Mouse (Mus musculus) lung, embryonic 15.5 days (tissue): ENCODE measurements around the gene Ccdc169. TPM values are rescaled to one million over a fixed set of nuclear protein-coding genes. Genes with fewer than 3 reads are reported as not detected.

ENCODE experiments used
- ATAC-seq: fragments of 200-750 bp; cut with Nextera tagmentation; 2 replicates; pipeline ENCODE4 v1.8.0; 2017; ENCODE audit warnings: moderate number of reproducible peaks, borderline replicate concordance; ENCODE audit not compliant: low FRiP score, low TSS enrichment; ENCODE audit errors: extremely low read depth
- H3K27ac ChIP-seq: fragments of 300-500 bp; sonication (generic); 2 replicates; pipeline ENCODE4 v1.5.1; 2015; ENCODE audit warnings: moderate library complexity, mild to moderate bottlenecking, inconsistent platforms
- H3K27me3 ChIP-seq: fragments of 300-500 bp; sonication (generic); 2 replicates; pipeline ENCODE4 v1.6.1; 2015; ENCODE audit warnings: inconsistent platforms
- H3K36me3 ChIP-seq: fragments of 300-500 bp; sonication (generic); 2 replicates; pipeline ENCODE4 v1.6.1; 2015; ENCODE audit warnings: inconsistent platforms
- H3K4me1 ChIP-seq: fragments of 300-500 bp; sonication (generic); 2 replicates; pipeline ENCODE4 v1.6.1; 2015; ENCODE audit warnings: inconsistent platforms
- H3K4me2 ChIP-seq: fragments of 300-500 bp; sonication (generic); 2 replicates; pipeline ENCODE4 v1.6.1; 2015; ENCODE audit warnings: inconsistent platforms, mild to moderate bottlenecking, moderate library complexity
- H3K4me3 ChIP-seq: fragments of 300-500 bp; sonication (generic); 2 replicates; pipeline ENCODE4 v1.5.1; 2015; ENCODE audit warnings: mild to moderate bottlenecking, inconsistent platforms
- H3K9ac ChIP-seq: fragments of 300-500 bp; sonication (generic); 2 replicates; pipeline ENCODE4 v1.6.1; 2015; ENCODE audit warnings: inconsistent platforms
- H3K9me3 ChIP-seq: fragments of 300-500 bp; sonication (generic); 2 replicates; pipeline ENCODE4 v1.6.1; 2016; ENCODE audit warnings: inconsistent platforms
- WGBS: fragments of 180-500 bp; shearing (Covaris S2); methylation state at CpG from one replicate; pipeline ENCODE4 v1.1.7; 2015; 5-methylcytosine and 5-hydroxymethylcytosine counted together
- polyA plus RNA-seq: library from polyadenylated mRNA; unstranded; fragments of >200 nt; fragmentation: Nextera tagmentation; extraction: Ambion mirVana; gene quantifications from 2 replicates; pipeline ENCODE4 v1.2.1, GENCODE M21; 2015

Ccdc169 gene
- polyA plus RNA-seq, 1 experiment from 2014 or later: not detected

DNA sequence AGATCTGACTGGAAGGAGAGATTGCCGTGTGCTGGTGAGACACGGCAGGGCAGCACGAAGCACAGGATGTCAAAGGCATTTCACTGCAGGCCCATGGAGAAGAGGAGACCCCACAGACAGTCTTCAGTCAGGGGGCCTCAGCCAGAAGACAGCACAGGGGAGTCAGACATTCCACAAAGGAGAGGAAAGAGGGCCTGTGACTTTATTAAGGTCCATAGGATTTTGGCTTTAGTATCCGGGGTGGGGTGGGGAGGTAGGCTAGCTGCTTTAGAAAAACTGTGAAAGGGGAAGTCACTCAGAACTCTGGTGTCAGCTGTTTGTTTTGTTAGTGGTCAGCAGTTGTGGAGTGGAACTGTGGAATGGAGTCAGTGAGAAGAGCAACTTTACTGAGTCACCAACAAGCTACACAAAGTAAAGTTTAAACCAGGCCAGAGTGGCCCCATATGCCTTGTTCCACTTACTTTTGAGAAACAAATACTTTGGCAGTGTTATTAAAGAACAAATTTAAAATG lies 7.9 kb upstream of the Ccdc169 start:
- no peak overlapping the region for H3K27ac ChIP-seq
- no peaks in the 10 kb centered on the region for H3K9me3 ChIP-seq
- no peak for ATAC-seq
- no peaks in the 10 kb centered on the region for H3K27me3 ChIP-seq
- no peak overlapping the region for H3K4me2 ChIP-seq
- no peak overlapping the region for H3K4me3 ChIP-seq
- H3K4me1 ChIP-seq: no peaks in the 10 kb centered on the region
- H3K36me3 ChIP-seq: peaks cover 71% of the 10 kb centered on the region
- H3K9ac ChIP-seq: no peak overlapping the region
- 85% methylated on average over 4 of the region's 4 CpGs for WGBS

DNA sequence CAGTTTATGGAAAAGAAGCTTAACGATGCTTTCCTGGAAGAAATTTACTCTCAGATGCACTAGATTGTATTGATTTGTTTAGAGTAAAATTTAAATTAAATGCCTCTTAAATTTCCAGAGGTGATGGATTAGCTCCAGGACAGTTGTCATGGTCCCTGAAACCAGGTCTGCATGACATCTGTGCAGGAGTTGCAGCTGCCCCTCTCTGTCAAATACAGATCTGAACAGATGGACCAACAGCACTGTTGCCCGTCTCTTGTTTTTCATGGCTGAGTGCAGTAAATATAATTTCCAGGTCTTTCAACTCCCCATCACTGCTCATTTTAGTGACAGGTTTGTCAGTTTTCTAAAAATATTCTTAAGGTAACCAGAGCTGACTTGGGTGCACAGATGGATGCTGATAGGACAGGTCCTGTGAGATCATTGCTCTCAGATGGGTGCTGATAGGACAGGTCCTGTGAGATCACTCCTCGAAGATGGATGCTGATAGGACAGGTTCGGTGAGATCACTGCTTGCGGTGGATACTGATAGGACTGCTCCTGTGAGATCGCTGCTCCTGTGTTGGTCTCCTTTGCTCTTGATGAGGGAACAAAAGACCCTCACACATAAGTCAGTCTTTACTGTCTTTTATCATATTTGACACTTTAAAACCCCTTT lies 5.4 kb upstream of the Ccdc169 start:
- Histone ChIP-seq H3K4me3 (no peak overlapping the region), H3K9me3 (no peaks in the 10 kb centered on the region), H3K4me2 (no peak overlapping the region), H3K9ac (no peak overlapping the region), H3K36me3 (peaks cover 66% of the 10 kb centered on the region), H3K27ac (no peak overlapping the region), H3K4me1 (no peaks in the 10 kb centered on the region), H3K27me3 (no peaks in the 10 kb centered on the region)
- 90% methylated on average over 6 of the region's 6 CpGs for WGBS
- ATAC-seq: no peak

DNA sequence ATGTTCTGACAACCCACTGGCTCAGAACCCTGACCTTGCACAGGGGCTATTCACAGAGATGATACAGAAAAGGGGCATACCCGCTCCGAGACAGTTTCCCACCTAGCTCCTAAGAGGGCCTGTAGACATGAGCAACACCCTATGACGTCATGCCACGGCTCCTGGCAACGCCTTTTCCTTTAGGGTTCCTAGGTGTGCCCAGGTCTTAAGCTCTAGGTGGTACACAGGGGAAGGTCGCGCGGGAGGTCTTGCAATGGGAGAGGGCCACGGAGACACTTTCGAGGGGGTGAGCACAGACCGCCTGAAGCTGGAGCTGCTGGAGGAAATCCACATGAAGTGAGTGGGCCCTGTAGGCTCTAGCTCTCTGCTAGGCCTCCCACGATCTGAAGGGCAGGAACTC lies 2.7 kb downstream of the Ccdc169 start:
- Histone ChIP-seq H3K4me1 (no peaks in the 10 kb centered on the region), H3K36me3 (peaks cover 15% of the 10 kb centered on the region), H3K27me3 (no peaks in the 10 kb centered on the region), H3K27ac (no peak overlapping the region), H3K9me3 (no peaks in the 10 kb centered on the region), H3K9ac (no peak overlapping the region), H3K4me2 (no peak overlapping the region), H3K4me3 (no peak overlapping the region)
- no peak for ATAC-seq
- WGBS: 93% methylated on average over 12 of the region's 12 CpGs

DNA sequence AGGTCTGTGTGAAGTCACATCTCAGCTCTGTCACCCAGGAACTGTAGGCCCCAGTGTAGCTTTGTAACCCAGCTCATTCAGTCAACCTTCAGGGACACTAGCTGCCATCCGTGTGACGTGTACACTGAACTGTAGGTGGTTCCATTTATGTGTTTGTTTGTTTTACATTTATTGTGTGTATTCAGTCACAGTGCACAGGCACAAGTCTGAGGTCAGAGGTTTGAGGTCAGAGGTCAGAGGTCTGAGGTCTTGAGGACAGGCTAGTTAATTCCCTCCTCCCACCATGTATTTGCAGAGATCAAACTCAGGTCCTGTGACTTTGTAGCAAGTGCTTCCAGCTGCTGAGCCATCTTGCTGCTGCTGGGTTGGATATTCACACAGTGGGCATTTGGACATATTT lies 4.3 kb downstream of the Ccdc169 start:
- Histone ChIP-seq H3K4me3 (no peak overlapping the region), H3K27me3 (no peaks in the 10 kb centered on the region), H3K36me3 (peaks cover 3% of the 10 kb centered on the region; the same call in 1 of the 2 replicates), H3K9me3 (no peaks in the 10 kb centered on the region), H3K4me1 (no peaks in the 10 kb centered on the region), H3K4me2 (no peak overlapping the region), H3K9ac (no peak overlapping the region), H3K27ac (no peak overlapping the region)
- no peak for ATAC-seq
- WGBS: 69% methylated on average over 2 of the region's 2 CpGs

DNA sequence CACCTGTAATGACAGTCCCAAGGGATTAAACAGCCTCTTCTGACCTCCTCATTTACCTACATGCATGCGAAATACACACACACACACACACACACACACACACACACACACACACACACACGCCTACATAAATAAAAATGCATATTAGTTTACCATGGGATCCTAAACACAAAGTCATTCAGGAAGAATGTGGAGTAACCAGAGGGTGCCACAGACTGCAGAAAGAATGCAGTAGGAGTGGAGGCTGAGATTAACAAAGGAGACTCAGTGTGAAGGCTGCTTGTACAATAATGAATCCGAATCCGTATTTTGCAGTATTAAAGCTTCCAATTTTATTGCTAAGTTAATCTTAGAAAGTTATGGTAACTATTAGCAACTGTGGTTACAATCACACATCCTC lies 7.8 kb downstream of the Ccdc169 start:
- WGBS: 94% methylated on average over 4 of the region's 4 CpGs
- H3K27me3 ChIP-seq: no peaks in the 10 kb centered on the region
- H3K27ac ChIP-seq: no peak overlapping the region
- H3K4me1 ChIP-seq: no peaks in the 10 kb centered on the region
- no peak for ATAC-seq
- H3K9me3 ChIP-seq: no peaks in the 10 kb centered on the region
- no peak overlapping the region for H3K4me3 ChIP-seq
- H3K36me3 ChIP-seq: no peaks in the 10 kb centered on the region
- no peak overlapping the region for H3K4me2 ChIP-seq
- H3K9ac ChIP-seq: no peak overlapping the region

DNA sequence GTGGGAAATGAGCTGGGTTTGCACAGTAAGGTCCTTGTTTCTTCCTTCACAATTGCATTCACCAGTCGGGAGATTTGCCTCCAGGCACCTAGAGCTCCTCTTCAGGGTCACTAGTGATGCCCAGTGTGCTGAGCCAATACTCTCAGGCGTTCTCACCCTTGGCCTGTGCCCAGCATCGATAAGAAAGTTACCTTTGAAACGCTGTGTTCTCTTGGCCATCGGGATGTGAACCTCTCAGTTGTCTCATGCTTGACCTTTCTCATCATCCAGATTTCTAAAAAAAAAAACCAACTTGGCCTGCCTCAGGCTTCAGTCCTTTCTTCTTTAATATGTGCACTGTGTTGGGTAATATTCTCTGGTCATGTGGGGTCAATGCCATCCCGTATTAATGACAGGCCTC lies 9.3 kb downstream of the Ccdc169 start:
- H3K27ac ChIP-seq: no peak overlapping the region
- H3K9ac ChIP-seq: no peak overlapping the region
- no peak overlapping the region for H3K4me3 ChIP-seq
- no peaks in the 10 kb centered on the region for H3K27me3 ChIP-seq
- no peak for ATAC-seq
- WGBS: 74% methylated on average over 6 of the region's 6 CpGs
- no peaks in the 10 kb centered on the region for H3K9me3 ChIP-seq
- no peaks in the 10 kb centered on the region for H3K4me1 ChIP-seq
- no peak overlapping the region for H3K4me2 ChIP-seq
- H3K36me3 ChIP-seq: no peaks in the 10 kb centered on the region

DNA sequence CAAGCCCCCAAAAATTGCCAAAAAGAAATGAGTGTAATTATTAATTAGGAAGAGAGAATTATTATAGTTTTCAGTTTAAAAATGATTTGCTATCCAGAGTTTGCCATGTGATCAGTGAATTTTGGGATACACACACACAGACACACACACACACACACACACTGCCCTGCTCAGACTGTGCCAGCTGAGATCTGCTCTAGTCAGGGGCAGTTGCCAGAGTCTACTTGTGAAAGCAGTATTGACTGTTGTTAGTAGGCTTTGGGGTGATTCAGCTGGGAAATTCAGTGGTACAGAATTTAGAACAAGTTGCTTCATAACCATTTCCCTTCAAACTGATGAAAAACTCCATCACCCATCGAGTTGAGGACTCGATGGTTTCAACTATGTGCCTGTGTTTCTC lies 10.0 kb downstream of the Ccdc169 start:
- H3K4me3 ChIP-seq: no peak overlapping the region
- no peak overlapping the region for H3K27ac ChIP-seq
- no peaks in the 10 kb centered on the region for H3K36me3 ChIP-seq
- 78% methylated on average over 2 of the region's 2 CpGs for WGBS
- no peak overlapping the region for H3K4me2 ChIP-seq
- no peak for ATAC-seq
- no peaks in the 10 kb centered on the region for H3K27me3 ChIP-seq
- no peaks in the 10 kb centered on the region for H3K4me1 ChIP-seq
- H3K9me3 ChIP-seq: no peaks in the 10 kb centered on the region
- H3K9ac ChIP-seq: no peak overlapping the region

DNA sequence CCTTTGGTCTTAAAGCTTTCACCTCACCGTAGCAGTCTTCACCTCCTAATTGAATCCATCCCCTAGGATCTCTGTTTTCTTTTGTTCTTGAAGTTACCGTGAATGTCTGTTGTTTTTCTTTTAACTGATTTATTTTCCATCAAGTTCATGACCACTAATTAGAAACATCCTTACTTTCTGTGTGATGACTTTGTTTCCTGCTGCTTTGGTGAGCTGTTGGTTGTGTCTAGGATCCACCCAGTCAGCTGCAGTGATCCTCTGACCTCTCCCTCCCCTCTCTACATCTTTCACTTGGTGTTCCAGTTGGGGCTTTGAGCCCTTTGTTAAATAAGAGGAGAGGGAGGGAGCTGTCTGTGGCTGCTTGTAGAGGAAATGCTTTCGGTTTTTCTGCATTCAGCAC lies 11.0 kb downstream of the Ccdc169 start:
- Histone ChIP-seq H3K4me2 (no peak overlapping the region), H3K27ac (no peak overlapping the region), H3K4me3 (no peak overlapping the region), H3K9ac (no peak overlapping the region), H3K27me3 (no peaks in the 10 kb centered on the region), H3K4me1 (no peaks in the 10 kb centered on the region), H3K36me3 (no peaks in the 10 kb centered on the region), H3K9me3 (no peaks in the 10 kb centered on the region)
- ATAC-seq: no peak
- WGBS: 35% methylated on average over 3 of the region's 3 CpGs

DNA sequence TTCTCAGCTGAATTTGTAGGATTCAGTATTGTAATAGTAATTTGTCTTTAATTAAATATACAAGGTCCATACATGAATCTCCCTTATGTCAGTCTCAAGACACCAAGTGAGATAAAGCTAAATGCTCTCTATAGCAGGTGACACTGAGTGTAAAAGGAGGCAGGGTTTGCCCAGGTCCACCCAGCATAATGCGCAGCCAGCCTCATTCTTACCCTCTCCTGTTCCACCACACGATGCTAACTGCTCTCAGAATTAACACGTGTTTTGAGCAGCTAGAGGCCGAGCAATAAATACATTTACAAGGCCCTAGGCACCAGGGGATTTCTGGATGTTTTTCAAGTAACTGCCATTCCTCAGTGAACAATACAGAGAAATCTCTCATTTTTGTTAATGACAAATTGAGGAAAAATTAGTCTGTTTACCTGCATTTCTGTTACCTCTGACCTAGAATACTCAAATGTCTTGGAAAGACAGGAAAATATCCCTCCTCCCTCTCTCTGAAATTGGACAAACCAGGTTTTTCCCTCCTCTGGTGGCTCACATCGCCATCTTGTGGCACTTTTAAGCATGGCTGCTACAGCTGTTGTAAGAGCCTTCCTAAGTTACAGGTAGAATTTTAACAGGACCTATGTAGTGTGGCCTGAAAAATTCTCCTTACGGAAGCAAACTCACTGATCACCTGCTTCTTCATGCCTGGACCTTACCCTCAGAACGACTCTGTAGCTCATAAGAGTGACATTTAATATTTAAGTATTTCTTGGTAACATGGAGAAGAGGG lies 14.7 kb downstream of the Ccdc169 start:
- WGBS: 46% methylated on average over 7 of the region's 7 CpGs

DNA sequence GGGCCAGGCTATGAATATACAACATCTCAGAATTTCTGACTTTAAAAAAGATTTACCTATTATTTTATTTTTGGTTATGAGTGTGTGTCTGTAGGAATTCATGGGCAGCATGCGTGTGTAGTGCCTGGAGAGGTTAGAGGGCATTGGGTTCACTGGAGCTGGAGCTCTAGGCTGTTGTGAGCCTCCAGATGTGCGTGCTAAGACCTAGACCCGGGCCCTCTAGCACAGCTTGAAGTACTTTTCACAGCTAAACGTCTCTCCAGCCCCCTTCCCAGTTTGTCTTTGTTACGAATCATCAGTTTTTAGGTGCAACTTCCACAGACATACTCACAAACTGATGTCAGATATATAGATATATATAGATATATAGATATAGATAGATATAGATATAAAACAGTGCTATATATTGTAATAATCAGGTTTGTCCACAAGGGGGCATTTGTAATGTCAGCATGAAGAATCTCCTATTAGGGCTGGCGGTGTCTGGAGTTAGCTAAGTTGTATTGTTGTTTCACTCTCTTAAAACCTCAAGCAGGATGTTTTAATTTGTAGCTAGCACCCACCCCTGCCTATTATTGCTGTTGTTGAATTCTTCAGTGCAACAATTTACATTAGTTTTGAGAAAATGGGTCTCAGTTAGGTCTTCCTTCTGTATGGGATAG lies 15.7 kb downstream of the Ccdc169 start:
- Histone ChIP-seq H3K4me3 (no peak overlapping the region), H3K9ac (no peak overlapping the region), H3K27ac (no peak overlapping the region), H3K27me3 (no peaks in the 10 kb centered on the region), H3K36me3 (no peaks in the 10 kb centered on the region), H3K4me2 (no peak overlapping the region), H3K9me3 (no peaks in the 10 kb centered on the region), H3K4me1 (no peaks in the 10 kb centered on the region)
- 62% methylated on average over 6 of the region's 6 CpGs for WGBS
- no peak for ATAC-seq

More for the DNA sequence above, 14.7 kb downstream of the Ccdc169 start:
- no peaks in the 10 kb centered on the region for H3K36me3 ChIP-seq
- no peak overlapping the region for H3K4me2 ChIP-seq
- H3K4me1 ChIP-seq: no peaks in the 10 kb centered on the region
- H3K4me3 ChIP-seq: no peak overlapping the region
- no peaks in the 10 kb centered on the region for H3K27me3 ChIP-seq
- H3K27ac ChIP-seq: no peak overlapping the region
- H3K9ac ChIP-seq: no peak overlapping the region
- H3K9me3 ChIP-seq: no peaks in the 10 kb centered on the region
- ATAC-seq: no peak

DNA sequence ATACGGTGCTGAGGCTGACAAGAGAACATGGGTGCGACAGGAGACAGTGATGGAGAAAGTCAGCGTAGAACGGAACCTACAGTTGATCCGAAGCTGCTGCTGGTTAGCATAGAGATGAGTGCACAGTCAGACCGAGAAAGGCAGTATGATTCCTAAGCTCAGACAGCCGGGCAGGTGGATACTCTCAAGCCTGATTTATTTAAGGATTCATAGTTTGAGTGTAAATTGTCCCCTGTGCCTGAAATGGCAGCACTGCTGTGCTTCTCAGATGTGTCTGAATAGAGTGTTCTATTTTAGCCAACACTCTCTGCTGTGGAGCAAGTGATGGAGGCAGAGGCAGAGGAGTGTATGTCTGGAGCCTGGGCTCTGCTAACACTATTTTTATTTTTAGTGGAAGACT lies 17.0 kb downstream of the Ccdc169 start:
- Histone ChIP-seq H3K27ac (no peak overlapping the region), H3K36me3 (no peaks in the 10 kb centered on the region), H3K9me3 (no peaks in the 10 kb centered on the region), H3K4me1 (no peaks in the 10 kb centered on the region), H3K4me3 (no peak overlapping the region), H3K9ac (no peak overlapping the region), H3K4me2 (no peak overlapping the region), H3K27me3 (no peaks in the 10 kb centered on the region)
- WGBS: 89% methylated on average over 7 of the region's 7 CpGs
- ATAC-seq: no peak

DNA sequence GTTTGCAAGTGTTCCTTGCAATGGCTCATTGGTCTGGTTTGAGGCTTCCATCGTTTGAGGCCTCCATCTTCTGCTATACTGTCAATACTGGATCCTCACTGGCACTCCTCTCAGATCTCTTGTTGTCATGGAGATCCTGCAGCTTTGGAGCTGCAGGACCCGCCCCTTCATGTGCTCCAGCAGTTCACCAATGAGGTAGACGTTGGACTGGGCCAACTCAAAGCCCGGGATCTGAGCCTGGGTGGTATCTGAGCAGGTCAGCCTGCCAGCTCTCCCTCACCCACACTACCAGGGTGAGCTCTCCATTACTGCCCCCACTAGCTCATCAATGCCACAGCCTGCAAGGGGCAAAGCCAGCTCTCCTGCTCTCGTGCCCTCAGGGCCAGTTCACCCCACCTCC lies 20.3 kb downstream of the Ccdc169 start:
- no peaks in the 10 kb centered on the region for H3K36me3 ChIP-seq
- ATAC-seq: no peak
- no peaks in the 10 kb centered on the region for H3K27me3 ChIP-seq
- no peaks in the 10 kb centered on the region for H3K9me3 ChIP-seq
- no peak overlapping the region for H3K27ac ChIP-seq
- H3K4me2 ChIP-seq: no peak overlapping the region
- 56% methylated on average over 5 of the region's 5 CpGs for WGBS
- H3K4me3 ChIP-seq: no peak overlapping the region
- H3K4me1 ChIP-seq: no peaks in the 10 kb centered on the region
- H3K9ac ChIP-seq: no peak overlapping the region
